Mouse (Mus musculus) limb, embryonic 15.5 days (tissue): ENCODE measurements around the gene Irf4. TPM values are rescaled to one million over a fixed set of nuclear protein-coding genes. Genes with fewer than 3 reads are reported as not detected.
A peak's percentile ranks its signal among the peaks of the same experiment; 100 is the strongest.

Experiments used
- ATAC-seq: fragments of 200-750 bp; cut with Nextera tagmentation; 2 replicates; pipeline ENCODE4 v1.8.0; 2017; ENCODE audit warnings: low read depth, moderate TSS enrichment; ENCODE audit not compliant: insufficient number of reproducible peaks, low FRiP score, low TSS enrichment
- H3K27ac ChIP-seq: fragments of 300-500 bp; sonication (generic); 2 replicates; pipeline ENCODE4 v1.5.1; 2015; ENCODE audit warnings: moderate library complexity, mild to moderate bottlenecking, inconsistent platforms
- H3K27me3 ChIP-seq: fragments of 300-500 bp; sonication (generic); 2 replicates; pipeline ENCODE4 v1.6.1; 2015; ENCODE audit warnings: inconsistent platforms
- H3K36me3 ChIP-seq: fragments of 300-500 bp; sonication (generic); 2 replicates; pipeline ENCODE4 v1.6.1; 2015; ENCODE audit warnings: inconsistent platforms
- H3K4me1 ChIP-seq: fragments of 300-500 bp; sonication (generic); 2 replicates; pipeline ENCODE4 v1.6.1; 2015; ENCODE audit warnings: inconsistent platforms
- H3K4me2 ChIP-seq: fragments of 300-500 bp; sonication (generic); 2 replicates; pipeline ENCODE4 v1.6.1; 2015; ENCODE audit warnings: mild to moderate bottlenecking, inconsistent platforms
- H3K4me3 ChIP-seq: fragments of 300-500 bp; sonication (generic); 2 replicates; pipeline ENCODE4 v1.5.1; 2015; ENCODE audit warnings: mild to moderate bottlenecking, inconsistent platforms
- H3K9ac ChIP-seq: fragments of 300-500 bp; sonication (generic); 2 replicates; pipeline ENCODE4 v1.6.1; 2015; ENCODE audit warnings: inconsistent platforms
- H3K9me3 ChIP-seq: fragments of 300-500 bp; sonication (generic); 2 replicates; pipeline ENCODE4 v1.6.1; 2016; ENCODE audit warnings: inconsistent platforms
- WGBS: fragments of 180-500 bp; shearing (Covaris S2); methylation state at CpG from one replicate; pipeline ENCODE4 v1.1.7; 2015; 5-methylcytosine and 5-hydroxymethylcytosine counted together
- polyA plus RNA-seq: library from polyadenylated mRNA; unstranded; fragments of >200 nt; fragmentation: Nextera tagmentation; extraction: Ambion mirVana; gene quantifications from 2 replicates; pipeline ENCODE4 v1.2.1, GENCODE M21; 2015

The Irf4 gene
- polyA plus RNA-seq, 1 experiment from 2014 or later, result 0.12 TPM

GRCm38 (mm10) chr13:30767477-30768127, 18.6 kb downstream of the Irf4 start:
- ATAC-seq, result no peak
- H3K36me3 ChIP-seq, result no peaks in the 10 kb centered on the region
- no peaks in the 10 kb centered on the region for H3K9me3 ChIP-seq
- H3K4me2 ChIP-seq, result no peak overlapping the region
- no peaks in the 10 kb centered on the region for H3K27me3 ChIP-seq
- H3K9ac ChIP-seq, result no peak overlapping the region
- H3K27ac ChIP-seq, result no peak overlapping the region
- WGBS, result 81% methylated on average over 6 of the region's 6 CpGs
- H3K4me1 ChIP-seq, result no peaks in the 10 kb centered on the region
- no peak overlapping the region for H3K4me3 ChIP-seq

- H3K36me3 ChIP-seq, result no peaks in the 10 kb centered on the region
- WGBS, result 71% methylated on average over 2 of the region's 2 CpGs
- no peak overlapping the region for H3K4me2 ChIP-seq
- no peak for ATAC-seq
- H3K27me3 ChIP-seq, result no peaks in the 10 kb centered on the region
- H3K4me3 ChIP-seq, result no peak overlapping the region
- H3K4me1 ChIP-seq, result no peaks in the 10 kb centered on the region
- H3K9ac ChIP-seq, result no peak overlapping the region
- H3K27ac ChIP-seq, result no peak overlapping the region
- no peaks in the 10 kb centered on the region for H3K9me3 ChIP-seq
These were observed 27.0 kb downstream of the Irf4 start for GRCm38 (mm10) chr13:30776021-30776420.

- H3K4me2 ChIP-seq, result no peak overlapping the region
- H3K4me1 ChIP-seq, result 0 out of 2 replicates have a peak, but pooled peaks cover 3% of the 10 kb centered on the region
- H3K9ac ChIP-seq, result no peak overlapping the region
- no peaks in the 10 kb centered on the region for H3K27me3 ChIP-seq
- no peak overlapping the region for H3K27ac ChIP-seq
- H3K36me3 ChIP-seq, result no peaks in the 10 kb centered on the region
- H3K9me3 ChIP-seq, result no peaks in the 10 kb centered on the region
- H3K4me3 ChIP-seq, result no peak overlapping the region
- no peak for ATAC-seq
- WGBS, result 66% methylated on average over 11 of the region's 11 CpGs
These were observed 28.7 kb downstream of the Irf4 start for GRCm38 (mm10) chr13:30777678-30778179.

- Histone ChIP-seq H3K27ac (no peak overlapping the region), H3K4me1 (0 out of 2 replicates have a peak, but pooled peaks cover 6% of the 10 kb centered on the region), H3K4me3 (no peak overlapping the region), H3K36me3 (no peaks in the 10 kb centered on the region), H3K9ac (no peak overlapping the region), H3K27me3 (no peaks in the 10 kb centered on the region), H3K4me2 (no peak overlapping the region), H3K9me3 (no peaks in the 10 kb centered on the region)
- 0 out of 2 replicates have a peak, but pooled peaks have one; percentile 15 for ATAC-seq
- WGBS, result 55% methylated on average over 2 of the region's 2 CpGs
These were observed 32.9 kb downstream of the Irf4 start for GRCm38 (mm10) chr13:30781905-30782304.

GRCm38 (mm10) chr13:30782419-30782818, 33.4 kb downstream of the Irf4 start:
- H3K9ac ChIP-seq, result no peak overlapping the region
- WGBS, result 26% methylated on average over 8 of the region's 8 CpGs
- no peak overlapping the region for H3K4me3 ChIP-seq
- H3K27me3 ChIP-seq, result no peaks in the 10 kb centered on the region
- no peak for ATAC-seq
- 0 out of 2 replicates have a peak, but pooled peaks cover 6% of the 10 kb centered on the region for H3K4me1 ChIP-seq
- H3K27ac ChIP-seq, result no peak overlapping the region
- no peaks in the 10 kb centered on the region for H3K9me3 ChIP-seq
- no peaks in the 10 kb centered on the region for H3K36me3 ChIP-seq
- no peak overlapping the region for H3K4me2 ChIP-seq

GRCm38 (mm10) chr13:30785423-30786040, 36.5 kb downstream of the Irf4 start:
- H3K9me3 ChIP-seq, result no peaks in the 10 kb centered on the region
- H3K4me1 ChIP-seq, result 0 out of 2 replicates have a peak, but pooled peaks cover 6% of the 10 kb centered on the region
- no peak overlapping the region for H3K9ac ChIP-seq
- no peak for ATAC-seq
- H3K27me3 ChIP-seq, result no peaks in the 10 kb centered on the region
- no peaks in the 10 kb centered on the region for H3K36me3 ChIP-seq
- 86% methylated on average over 4 of the region's 4 CpGs for WGBS
- no peak overlapping the region for H3K27ac ChIP-seq
- H3K4me2 ChIP-seq, result no peak overlapping the region
- no peak overlapping the region for H3K4me3 ChIP-seq

GRCm38 (mm10) chr13:30786235-30787035, 37.4 kb downstream of the Irf4 start:
- Histone ChIP-seq H3K9me3 (no peaks in the 10 kb centered on the region), H3K4me2 (no peak overlapping the region), H3K36me3 (no peaks in the 10 kb centered on the region), H3K4me3 (no peak overlapping the region), H3K9ac (no peak overlapping the region), H3K27me3 (no peaks in the 10 kb centered on the region), H3K27ac (no peak overlapping the region), H3K4me1 (0 out of 2 replicates have a peak, but pooled peaks cover 6% of the 10 kb centered on the region)
- WGBS, result 70% methylated on average over 5 of the region's 5 CpGs
- no peak for ATAC-seq

GRCm38 (mm10) chr13:30787036-30787320, 38.0 kb downstream of the Irf4 start:
- no peak for ATAC-seq
- Histone ChIP-seq H3K27ac (no peak overlapping the region), H3K4me1 (0 out of 2 replicates have a peak, but pooled peaks cover 6% of the 10 kb centered on the region), H3K9ac (no peak overlapping the region), H3K9me3 (no peaks in the 10 kb centered on the region), H3K4me3 (no peak overlapping the region), H3K4me2 (no peak overlapping the region), H3K36me3 (no peaks in the 10 kb centered on the region), H3K27me3 (no peaks in the 10 kb centered on the region)
- WGBS, result 84% methylated on average over 2 of the region's 2 CpGs

GRCm38 (mm10) chr13:30787556-30787955, 38.5 kb downstream of the Irf4 start:
- Histone ChIP-seq H3K4me3 (no peak overlapping the region), H3K36me3 (no peaks in the 10 kb centered on the region), H3K4me2 (no peak overlapping the region), H3K4me1 (0 out of 2 replicates have a peak, but pooled peaks cover 4% of the 10 kb centered on the region), H3K9ac (no peak overlapping the region), H3K27ac (no peak overlapping the region), H3K27me3 (no peaks in the 10 kb centered on the region), H3K9me3 (no peaks in the 10 kb centered on the region)
- no peak for ATAC-seq
- WGBS, result 83% methylated on average over 2 of the region's 2 CpGs

- Histone ChIP-seq H3K4me3 (no peak overlapping the region), H3K4me1 (no peaks in the 10 kb centered on the region), H3K9ac (no peak overlapping the region), H3K4me2 (no peak overlapping the region), H3K27me3 (no peaks in the 10 kb centered on the region), H3K27ac (no peak overlapping the region), H3K36me3 (no peaks in the 10 kb centered on the region), H3K9me3 (no peaks in the 10 kb centered on the region)
- no peak for ATAC-seq
- WGBS, result 84% methylated on average over 4 of the region's 4 CpGs
These were observed 38.9 kb downstream of the Irf4 start for GRCm38 (mm10) chr13:30787960-30788359.

GRCm38 (mm10) chr13:30788421-30788820, 39.4 kb downstream of the Irf4 start:
- 73% methylated on average over 3 of the region's 3 CpGs for WGBS
- Histone ChIP-seq H3K9me3 (no peaks in the 10 kb centered on the region), H3K9ac (no peak overlapping the region), H3K4me3 (no peak overlapping the region), H3K27me3 (no peaks in the 10 kb centered on the region), H3K4me2 (no peak overlapping the region), H3K36me3 (no peaks in the 10 kb centered on the region), H3K27ac (no peak overlapping the region), H3K4me1 (0 out of 2 replicates have a peak, but pooled peaks cover 2% of the 10 kb centered on the region)
- no peak for ATAC-seq

GRCm38 (mm10) chr13:30790016-30790415, 41.0 kb downstream of the Irf4 start:
- H3K36me3 ChIP-seq, result no peaks in the 10 kb centered on the region
- no peak overlapping the region for H3K4me2 ChIP-seq

More at GRCm38 (mm10) chr13:30790016-30790415, 41.0 kb downstream of the Irf4 start:
- Histone ChIP-seq H3K9ac (no peak overlapping the region), H3K27me3 (no peaks in the 10 kb centered on the region), H3K4me1 (0 out of 2 replicates have a peak, but pooled peaks cover 2% of the 10 kb centered on the region), H3K27ac (no peak overlapping the region), H3K9me3 (no peaks in the 10 kb centered on the region), H3K4me3 (no peak overlapping the region)
- no peak for ATAC-seq
- 60% methylated on average over 5 of the region's 5 CpGs for WGBS
